Mouse (Mus musculus) MEL (cell line): ENCODE measurements at regions not wholly inside any gene's neighbourhood (a gene's known extent, or its start where the extent isn't known, plus 50 kb on each side); places are given as distances from the start of the nearest gene placed in this dataset.

Experiments
- CHD1 ChIP-seq: IDR thresholded peaks from 2 replicates; pipeline ENCODE4 v1.6.1; 2012; ENCODE audit warnings: low read depth, mild to moderate bottlenecking, inconsistent platforms, low read length, improper control_type of control experiment
- CTCF ChIP-seq, 3 experiments: IDR thresholded peaks in 2 of 3; conservative IDR thresholded peaks in 1 of 3; 2 replicates each; pipeline ENCODE4 v1.5.1; 2011 to 2012; ENCODE audit warnings: low read length in 3 of 3, low read depth in 2 of 3, mild to moderate bottlenecking in 2 of 3, improper control_type of control experiment in 1 of 3, inconsistent platforms in 1 of 3, mixed read lengths in 1 of 3, moderate library complexity in 1 of 3; ENCODE audit not compliant: control insufficient read depth in 1 of 3, insufficient read depth in 1 of 3, poor library complexity in 1 of 3, severe bottlenecking in 1 of 3
- ETS1 ChIP-seq: IDR thresholded peaks from 2 replicates; pipeline ENCODE4 v1.6.1; 2012; ENCODE audit warnings: low read depth, mild to moderate bottlenecking, inconsistent platforms, low read length, improper control_type of control experiment, moderate library complexity
- GATA1 ChIP-seq: IDR thresholded peaks from 2 replicates; pipeline ENCODE4 v1.6.1; 2011; ENCODE audit warnings: low read depth, low read length, improper control_type of control experiment
- MXI1 ChIP-seq: IDR thresholded peaks from 2 replicates; pipeline ENCODE4 v1.6.1; 2011; ENCODE audit warnings: mild to moderate bottlenecking, low read depth, low read length, improper control_type of control experiment

DNA sequence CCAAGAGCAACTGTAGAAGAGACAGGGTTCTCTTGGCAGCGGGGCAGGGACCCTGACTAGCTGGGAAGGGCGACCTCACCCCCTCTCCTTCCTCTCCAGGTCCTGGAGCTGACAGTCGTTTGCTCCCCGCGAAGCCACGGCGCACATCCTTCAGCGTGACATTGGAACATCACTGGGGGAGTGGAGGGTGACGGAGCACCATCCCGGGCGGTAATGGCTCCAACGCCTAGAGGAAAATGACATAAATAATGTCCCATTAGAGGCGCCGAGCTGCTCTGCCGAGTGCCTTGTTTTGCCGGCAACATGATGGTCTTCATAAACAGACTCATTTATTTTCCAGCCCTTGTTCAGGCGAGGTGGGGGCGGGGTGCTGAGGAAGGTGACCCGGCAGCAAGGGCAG, 62.3 kb upstream of the Ctnnbl1 start:
- TF ChIP-seq CTCF (IDR thresholded peaks at IDR 0.05 in 2 of 3, conservative IDR thresholded peaks at IDR 0.05 in 1 of 3; ENCODE audit: control insufficient read depth in 1 of 3, insufficient read depth in 1 of 3, low read depth in 2 of 3, low read length in 3 of 3, poor library complexity in 1 of 3, severe bottlenecking in 1 of 3) (no peak), CHD1 (no peak), MXI1 (no peak), GATA1 (no peak), ETS1 (no peak)
